Mouse (Mus musculus): Measurements from ENCODE around the gene Slc25a25.

Gene Slc25a25

DNA sequence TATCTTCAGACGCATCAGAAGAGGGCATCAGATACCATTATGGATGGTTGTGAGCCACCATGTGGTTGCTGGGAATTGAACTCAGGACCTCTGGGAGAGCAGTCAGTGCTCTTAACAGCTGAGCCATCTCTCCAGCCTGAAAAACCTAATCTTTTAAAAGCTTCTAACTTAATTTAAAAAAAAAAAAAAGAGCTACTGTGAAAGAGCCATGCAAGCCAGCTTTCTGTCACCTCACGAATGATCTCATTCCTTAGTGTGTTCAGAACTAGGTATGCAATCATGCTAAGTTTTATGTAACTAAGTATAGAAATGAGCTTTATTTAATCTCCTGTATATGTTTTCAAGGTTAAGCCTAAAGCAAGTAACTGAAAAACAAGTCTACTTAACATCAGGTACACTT, 8.4 kb upstream of the Slc25a25 start:
- DNase-seq (ENCODE audit: low read depth, low spot score): no peak

DNA sequence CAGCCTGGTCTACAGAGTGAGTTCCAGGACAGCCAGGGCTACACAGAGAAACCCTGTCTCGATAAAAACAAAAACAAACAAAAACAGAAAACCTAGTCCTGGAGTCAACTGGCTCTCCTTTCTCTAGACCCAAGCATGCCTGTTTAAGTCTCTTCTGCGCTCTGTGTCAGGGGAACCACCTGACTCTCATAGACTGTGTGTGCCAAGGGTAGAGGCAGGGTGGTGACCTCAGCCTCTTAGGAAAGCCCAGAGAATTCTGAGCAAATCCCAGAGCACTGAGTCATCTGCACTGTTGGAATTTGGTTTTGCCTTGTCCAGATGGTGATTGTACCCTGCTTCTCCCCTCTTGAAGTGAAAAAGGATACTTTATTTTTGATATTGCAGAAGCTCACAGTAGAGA, 7.1 kb upstream of the Slc25a25 start:
- DNase-seq (ENCODE audit: low read depth, low spot score): no peak

DNA sequence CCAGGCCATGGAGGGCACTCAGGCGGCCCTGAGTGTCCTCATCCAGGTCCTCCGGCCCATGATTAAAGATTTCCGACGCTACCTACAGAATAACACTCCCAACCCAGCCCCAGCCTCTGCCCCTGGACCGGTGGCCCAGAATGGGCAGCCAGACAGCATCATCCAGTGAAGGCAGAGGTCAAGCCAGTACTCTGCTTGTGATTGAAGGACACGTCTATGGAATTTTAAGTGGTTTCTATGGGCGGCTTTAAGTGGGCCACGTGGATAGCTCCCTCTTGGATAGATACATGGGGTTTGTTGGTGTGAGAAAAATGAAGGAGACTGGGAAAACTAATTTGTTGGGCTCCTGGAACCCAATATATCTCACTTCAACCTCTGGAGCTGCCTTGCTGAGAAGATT, 3.9 kb upstream of the Slc25a25 start:
- no peak for DNase-seq (ENCODE audit: low read depth, low spot score)

DNA sequence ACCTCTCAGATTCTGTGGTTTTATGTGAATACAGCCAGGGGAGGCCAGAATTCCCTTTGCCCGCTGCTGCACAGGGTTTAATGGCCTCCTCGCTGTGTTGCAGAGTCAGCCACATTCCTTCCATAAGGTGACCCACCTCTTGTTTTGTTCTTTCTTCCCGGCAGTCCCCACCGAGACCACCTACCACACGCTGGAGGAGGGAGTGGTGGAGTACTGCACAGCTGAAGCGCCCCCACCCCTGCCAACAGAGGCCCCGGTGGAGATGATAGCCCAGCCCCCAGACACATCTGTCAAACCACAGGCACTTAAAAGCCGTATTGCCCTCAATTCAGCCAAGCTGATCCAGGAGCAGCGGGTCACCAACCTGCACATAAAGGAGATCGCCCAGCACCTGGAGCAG, 3.4 kb upstream of the Slc25a25 start:
- DNase-seq (ENCODE audit: low read depth, low spot score): no peak

DNA sequence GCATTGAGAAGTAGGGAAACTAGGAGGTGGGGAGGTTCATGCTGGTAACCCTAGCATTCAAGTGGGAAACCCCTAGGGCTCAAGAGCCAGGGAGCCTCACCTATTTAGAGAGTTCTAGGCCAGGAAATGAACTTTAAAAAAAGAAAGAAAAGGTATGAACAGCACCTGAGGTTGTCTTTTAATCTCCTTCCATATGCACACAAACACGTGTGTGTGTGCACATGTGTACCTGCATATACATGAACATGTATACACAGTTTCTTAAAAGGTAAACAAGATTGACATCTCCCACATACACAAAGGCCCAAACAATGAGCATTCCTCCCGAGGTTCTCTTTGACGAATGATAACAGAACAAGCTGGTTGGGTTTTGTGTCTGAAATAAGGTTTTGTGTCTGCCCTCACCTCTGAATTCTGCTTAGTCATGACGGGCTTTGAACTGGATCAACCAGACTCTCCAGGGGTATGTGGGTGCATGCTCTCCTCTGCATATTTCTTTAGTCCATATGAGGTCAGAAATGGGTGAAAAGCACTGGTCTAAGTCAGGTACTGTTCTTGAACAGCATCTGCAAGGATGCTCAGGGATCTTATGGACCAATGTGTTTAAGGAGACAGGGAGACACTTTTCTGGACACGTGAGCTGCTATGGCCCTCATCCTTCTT, 2.5 kb upstream of the Slc25a25 start:
- no peak for DNase-seq (ENCODE audit: low read depth, low spot score)

DNA sequence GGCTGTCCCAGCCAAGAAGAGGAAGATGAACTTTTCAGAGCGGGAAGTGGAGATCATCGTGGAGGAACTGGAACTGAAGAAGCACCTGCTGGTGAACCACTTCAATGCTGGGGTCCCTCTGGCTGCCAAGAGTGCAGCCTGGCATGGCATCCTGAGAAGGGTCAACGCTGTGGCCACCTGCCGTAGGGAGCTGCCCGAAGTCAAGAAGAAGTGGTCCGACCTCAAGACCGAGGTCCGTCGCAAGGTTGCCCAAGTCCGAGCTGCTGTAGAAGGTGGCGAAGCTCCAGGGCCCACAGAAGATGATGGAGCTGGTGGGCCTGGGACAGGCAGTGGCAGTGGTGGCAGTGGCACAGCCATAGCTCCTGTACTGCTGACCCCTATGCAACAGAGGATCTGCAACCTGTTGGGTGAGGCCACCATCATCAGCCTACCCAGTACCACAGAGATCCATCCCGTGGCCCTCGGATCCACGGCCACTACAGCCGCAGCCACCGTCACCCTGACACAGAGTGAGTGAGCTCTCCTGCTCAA, 1.3 kb upstream of the Slc25a25 start:
- no peak for DNase-seq (ENCODE audit: low read depth, low spot score)

DNA sequence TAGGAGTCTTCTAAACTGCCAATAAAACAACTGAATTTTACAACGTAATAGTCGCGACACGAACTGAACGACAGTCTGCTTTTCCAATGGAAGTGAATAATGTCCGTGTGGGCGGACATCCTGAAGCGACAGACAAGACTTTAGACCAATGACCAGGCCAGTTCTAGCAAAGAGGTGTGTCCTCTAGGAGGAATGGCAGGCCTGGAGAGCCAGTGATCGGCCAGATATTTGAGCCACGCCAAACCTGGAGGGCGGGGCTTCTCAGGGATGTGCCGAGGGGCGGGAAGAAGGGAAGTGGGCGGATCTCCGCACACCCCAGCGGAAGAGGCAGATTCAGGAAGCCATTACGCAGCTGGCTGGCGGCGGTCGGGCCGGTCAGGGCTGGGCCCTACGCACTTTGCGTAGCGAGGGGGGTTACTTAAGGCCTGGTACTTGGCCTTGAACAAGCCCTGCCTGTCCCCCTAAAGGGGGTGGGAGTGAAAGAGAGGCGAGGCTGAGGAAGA, 676 bp upstream of the Slc25a25 start:
- DNase-seq (ENCODE audit: low read depth, low spot score): peak; percentile 100

DNA sequence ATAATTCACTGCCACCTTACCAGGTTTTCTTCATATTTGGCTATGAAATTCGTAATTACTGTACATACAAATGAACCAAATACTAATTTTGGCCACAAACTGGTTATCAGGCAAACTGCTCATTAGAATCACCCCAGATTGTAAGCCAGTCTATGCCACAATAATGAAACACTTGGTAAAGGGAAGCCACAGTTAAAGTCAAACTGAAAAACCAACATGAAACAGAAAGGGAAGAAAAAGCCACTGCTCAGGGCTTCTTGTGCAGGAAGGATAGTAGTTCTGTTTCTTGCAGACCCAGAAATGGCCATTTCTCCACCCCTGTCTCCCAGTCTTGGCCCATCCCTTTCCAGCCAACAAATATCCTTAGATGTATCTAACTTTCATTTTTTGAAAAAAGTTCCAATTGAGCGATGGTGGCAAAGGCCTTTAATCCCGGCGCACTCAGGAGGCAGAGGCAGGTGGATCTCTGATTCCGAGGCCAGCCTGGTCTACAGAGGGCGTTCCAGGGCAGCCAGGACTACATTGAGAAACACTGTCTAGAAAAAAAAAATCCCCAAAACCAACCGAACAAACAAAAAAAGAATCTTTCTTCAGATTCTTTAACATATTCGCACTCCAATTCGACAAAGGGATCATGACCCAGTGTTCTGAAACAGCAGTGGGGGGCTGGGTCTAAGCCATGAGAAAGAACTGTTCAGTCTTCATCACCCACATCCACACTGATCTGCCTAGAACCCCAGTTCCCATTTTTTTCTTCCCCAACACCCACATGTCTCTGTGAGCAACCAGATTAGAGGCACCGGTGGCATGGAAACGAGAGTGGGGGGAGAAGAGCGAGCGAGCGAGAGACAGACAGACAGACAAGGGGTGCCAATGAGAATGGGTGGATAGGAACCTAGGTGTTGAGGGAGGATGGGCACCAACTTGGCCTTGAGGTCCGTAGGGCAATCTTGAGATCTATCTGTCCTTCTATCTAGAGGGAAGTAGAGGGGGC, 1.2 kb downstream of the Slc25a25 start, which contains the start of gene Naif1:
Naif1 (plus strand) TSS at position 697 of the 994 bp plus-strand sequence.
- peak; percentile 78 for DNase-seq (ENCODE audit: low read depth, low spot score)

DNA sequence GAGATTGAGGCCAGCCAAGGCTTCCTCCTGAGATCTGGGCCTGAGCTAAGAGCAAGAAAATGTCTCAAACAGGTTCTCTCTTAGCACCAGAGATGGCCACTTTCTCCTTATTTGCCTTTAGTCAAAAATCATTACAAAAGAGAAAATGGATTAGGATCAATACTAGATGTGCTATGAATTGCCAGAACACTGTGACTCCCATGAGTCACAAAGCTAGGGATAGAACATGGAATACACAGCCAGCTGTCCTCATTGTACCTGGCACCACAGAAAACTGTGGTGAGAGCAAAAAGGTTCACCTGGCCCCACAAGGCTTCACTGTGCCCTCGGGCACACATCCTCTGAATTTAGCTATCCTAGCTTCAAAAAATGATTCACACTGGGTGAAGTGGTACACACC, 2.8 kb downstream of the Slc25a25 start:
- DNase-seq (ENCODE audit: low read depth, low spot score): no peak

DNA sequence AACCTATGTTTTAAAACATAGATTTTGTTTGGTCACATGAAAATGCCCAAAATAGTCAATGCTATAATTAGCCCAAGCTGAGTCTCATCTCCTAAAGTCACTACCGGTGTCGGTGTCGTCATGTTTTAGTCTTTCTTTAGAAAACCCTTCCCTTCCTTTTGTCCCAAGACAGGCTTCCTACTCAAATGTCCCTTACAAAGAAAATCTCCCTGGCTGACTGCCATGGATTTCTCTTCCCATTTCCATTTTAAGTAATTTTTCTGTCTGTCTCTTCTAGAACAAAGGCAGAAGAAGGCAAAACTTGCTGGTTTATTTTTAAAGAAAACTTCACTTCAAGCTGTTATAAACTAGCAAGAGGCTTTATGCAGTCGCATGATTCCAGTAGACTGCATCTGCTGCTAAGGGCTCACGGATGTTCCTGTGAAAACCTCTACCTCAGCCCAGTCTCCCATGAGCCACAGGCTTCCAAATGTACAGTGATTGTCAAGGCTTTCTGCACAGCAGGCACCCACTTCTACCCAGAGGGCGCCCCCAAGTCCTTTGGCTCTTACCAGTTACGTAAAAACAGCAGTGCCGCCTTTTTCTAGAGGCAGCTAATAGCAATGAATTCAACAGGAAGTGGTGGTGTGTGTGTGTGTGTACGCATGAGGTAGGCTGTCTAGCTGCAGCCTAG, 3.8 kb downstream of the Slc25a25 start:
- peak; percentile 85 for DNase-seq (ENCODE audit: low read depth, low spot score)

DNA sequence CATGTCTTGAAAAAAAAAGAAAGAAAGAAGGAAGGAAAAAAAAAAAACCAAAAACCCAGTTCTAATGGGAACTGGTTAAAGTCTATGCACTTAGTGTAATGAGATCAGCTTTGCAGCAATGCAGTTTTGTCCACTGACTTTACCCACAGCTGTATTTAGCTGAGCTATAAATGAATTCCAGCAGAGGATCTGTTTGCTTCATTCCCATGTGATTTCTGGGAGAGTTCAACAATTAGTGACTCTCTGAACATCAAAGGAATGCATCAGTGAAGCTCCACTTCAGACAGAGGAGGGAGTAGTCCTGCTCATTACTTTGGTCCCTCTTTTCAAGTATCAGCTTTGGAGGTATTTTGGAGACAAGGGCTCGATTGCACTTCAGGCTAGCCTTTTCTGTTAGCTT, 5.7 kb downstream of the Slc25a25 start:
- DNase-seq (ENCODE audit: low read depth, low spot score): peak; percentile 53

DNA sequence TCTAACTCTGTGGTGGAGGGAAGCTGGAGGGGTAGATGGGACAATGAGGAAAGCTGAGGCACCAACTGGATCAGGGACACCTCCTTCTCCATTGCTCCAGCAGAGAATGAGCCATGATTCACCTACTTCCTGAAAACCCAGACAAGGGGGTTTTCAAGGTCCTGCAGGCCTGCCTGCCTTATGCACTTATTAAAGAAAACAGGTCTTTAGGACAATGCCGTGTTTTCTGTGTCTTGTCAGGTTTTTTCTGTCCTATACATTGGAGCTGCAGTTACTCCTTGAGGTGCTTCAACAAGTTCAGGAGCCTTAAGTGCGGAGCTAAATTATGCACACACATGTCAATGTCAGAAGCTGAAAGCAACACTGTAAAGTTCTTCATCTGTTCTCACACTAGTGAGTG, 9.7 kb downstream of the Slc25a25 start:
- DNase-seq (ENCODE audit: low read depth, low spot score): no peak

DNA sequence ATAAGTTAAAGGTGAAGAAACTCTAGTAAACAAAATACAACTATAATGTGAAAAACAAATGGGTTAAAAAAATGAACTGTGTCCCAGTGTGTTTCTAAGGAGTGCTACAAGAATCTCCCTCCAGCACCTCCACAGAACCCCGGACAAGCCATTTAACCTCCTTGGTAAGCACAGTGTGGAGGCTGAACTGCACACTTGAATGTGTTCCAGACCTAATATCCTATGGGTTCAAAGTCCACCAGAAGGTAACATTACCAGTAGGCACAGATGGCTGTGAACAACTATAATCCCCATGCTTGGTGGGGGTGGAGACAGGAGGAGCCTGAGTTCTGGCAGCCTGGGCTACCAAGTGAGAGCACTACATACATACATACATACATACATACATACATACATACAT, 10.6 kb downstream of the Slc25a25 start:
- DNase-seq (ENCODE audit: low read depth, low spot score): no peak

DNA sequence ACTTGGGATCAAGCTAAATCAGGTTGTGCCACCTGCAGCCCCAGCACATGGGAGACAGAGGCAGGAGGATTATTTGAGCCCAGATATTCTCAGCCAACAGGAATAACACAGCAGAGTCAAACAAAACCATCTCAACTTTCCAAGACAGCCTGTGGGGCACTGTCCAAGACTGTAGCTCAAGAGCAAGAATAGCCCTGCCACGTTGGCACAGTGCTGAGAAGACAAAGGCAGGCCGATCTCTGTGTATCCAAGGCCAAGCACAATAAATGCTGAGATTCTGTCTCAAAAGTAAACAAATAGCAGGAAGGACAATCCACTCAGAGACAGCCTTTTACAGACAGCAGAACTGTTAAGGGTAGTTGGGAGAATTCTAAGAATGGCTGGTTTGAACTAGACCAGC, 11.1 kb downstream of the Slc25a25 start:
- DNase-seq (ENCODE audit: low read depth, low spot score): no peak

DNA sequence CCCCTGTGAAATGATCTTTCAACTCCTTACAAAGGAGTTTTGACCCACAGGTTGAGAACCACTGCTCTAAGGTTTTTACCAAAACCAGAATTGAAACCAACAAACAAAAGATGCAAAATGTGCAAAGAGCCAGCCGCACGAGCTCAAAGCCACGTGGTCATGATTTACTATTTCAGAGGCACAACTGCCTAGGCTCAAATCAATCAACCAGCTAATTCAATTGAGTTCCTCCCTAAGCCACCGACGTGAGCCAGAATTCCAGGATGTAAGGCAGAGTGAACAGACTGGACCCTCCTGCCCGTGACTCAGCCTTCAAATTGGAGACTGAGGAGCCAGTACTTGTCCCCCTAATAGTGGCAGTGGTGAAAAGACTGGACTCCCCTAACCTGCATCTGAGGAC, 12.1 kb downstream of the Slc25a25 start:
- no peak for DNase-seq (ENCODE audit: low read depth, low spot score)

DNA sequence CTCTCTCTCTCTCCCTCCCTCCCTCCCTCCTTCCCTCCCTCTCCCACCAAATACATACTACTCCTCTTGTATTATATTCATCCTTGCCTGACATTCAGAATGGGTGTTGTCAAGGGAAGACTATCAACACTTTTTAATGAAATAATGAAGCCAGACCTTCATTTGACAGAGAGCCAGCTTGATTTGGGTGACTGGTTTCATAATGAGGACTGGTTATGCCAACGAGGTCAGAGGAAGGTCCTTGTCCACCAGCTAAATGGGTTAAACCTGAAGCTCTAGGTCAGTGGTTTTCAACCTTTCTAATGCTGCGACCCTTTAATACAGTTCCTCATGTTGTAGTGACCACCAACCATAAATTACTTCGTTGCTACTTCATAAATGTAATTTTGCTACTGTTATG, 12.5 kb downstream of the Slc25a25 start:
- no peak for DNase-seq (ENCODE audit: low read depth, low spot score)

DNA sequence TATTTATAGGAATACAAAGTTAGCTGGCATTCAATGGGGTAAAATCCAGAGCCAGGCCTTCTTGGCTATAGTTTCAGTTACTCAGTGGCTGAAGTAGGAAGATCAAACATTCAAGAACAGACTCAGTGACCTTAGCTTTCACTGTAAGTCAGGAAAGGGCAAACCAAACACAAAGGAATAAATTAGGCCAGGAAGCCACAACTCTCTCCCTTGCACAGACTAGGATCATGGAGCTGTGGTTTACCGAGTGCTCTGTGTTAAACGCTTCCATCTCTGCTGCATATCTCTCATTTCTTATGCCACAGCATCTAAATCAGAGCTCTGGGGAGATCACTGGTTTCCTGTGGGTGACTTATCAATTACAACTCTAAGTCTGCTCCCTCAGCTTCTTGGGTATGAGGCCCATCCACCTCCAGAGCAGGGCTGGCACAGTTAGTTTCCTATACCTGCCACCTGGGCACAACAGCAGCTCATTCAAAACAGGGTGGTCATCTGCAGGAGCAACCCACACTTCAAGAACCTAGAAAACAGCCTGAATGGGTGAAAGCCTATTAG, 13.6 kb downstream of the Slc25a25 start:
- DNase-seq (ENCODE audit: low read depth, low spot score): no peak

DNA sequence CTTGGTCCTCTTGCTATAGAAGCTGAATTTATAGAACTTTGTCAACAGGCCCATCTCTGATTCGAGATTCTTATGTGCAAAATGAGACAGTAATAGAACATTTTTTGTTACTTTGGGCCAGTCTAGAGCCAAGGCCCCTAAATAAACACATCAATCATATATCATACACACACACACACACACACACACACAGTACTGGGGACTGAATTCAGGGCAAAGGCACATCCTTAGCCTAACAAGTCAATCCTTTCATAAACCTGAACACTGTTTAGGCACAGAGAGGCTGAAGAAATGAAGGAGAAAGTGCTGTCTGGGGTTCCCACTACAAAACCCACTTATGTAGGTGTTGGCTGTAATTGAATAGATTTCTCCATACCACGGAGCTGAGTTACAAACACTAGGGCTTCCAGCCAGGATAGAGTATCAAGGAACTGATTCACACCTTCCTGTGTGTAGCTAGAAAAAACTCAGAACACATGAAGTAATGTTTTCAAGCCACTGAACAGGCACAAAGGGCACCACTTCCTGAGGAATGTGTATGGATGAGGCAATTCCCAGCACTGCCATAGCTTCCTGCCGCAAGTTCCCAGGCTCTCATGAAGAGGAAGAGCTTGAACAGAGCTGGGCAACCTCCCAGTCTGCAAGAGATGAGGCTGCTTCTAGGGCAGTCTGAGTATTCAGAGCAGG, 14.4 kb downstream of the Slc25a25 start:
- no peak for DNase-seq (ENCODE audit: low read depth, low spot score)

DNA sequence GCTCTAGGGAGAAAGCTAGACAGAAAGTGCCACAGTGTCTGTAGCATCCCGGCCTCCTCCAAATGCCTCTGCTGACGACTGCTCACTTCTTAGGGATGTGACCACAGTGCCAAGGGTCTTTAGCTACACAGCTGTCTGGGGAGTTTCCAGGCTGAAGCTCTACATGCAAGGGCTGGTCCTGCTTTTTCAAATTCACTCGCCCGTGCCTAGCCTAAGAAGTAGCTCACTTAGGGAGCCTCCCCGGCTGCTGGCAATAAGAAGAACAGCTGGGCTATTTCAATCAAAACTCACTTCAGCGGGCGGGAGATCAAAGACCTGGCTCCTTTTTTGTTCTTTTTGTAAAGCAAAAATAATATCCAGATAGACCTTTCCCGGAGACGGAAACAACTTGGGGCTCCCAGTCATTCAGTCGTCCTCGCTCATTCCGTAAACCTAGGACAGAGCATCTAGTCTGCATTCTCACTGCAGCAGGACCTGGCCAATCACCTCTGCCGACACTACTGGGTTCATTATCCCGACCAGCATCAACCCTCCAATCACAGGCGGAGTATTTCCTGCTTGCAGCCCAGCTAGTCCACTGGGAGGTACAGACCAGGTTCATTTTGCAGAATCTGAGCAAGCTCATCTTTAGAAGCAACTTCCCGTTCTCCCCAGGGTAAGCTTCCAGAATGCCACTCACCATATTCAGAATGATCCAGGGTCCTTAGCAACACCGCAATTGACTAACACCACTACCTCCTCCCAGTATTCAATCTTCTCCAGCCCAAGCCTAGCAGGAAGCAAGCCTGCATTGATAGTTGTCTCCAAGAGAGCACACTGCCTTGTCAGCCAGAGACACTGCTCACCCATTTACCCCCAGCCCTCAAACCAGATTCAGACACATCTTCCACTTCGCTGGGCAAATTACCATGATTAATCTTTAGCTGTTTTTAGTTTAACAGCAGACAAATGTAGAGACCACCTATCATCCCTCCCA, 20.3 kb downstream of the Slc25a25 start:
- peak; percentile 99 for DNase-seq (ENCODE audit: low read depth, low spot score)
